Mouse (Mus musculus): ENCODE measurements around the gene 1500009C09Rik.

DNA sequence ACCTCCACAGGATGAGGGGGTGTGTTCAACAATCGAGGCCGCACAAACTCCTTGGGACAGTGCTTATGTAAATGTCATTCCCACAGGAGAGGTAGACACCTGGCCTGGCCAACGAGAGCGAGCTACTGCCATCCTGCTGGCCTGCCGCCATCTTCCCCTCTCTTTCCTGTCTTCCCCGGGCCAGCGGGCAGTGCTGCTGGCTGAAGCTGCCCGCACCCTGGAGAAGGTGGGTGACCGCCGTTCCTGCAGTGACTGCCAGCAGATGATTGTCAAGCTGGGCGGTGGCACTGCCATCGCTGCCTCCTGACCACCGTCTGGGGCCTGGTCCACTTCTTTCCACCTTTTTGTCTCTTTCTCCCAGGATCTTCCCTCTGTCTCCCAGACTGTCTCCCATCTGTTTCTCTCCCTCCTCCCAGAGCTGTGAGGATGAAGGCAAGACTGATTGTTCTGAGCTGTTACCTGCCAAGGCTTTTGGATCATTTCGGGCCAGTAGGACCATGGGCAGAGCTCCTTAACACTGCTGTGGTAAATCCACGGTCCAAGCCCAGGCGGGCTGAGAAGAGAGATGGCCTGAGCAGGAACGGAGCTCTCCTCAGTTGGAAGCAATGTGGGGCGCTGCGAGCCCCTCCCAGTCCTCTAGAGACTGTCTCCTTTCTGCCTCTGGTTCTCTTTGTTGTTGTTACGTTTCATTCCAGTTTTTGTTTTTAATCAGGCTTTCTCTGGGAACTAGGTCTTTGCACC is 48.4 kb upstream of the 1500009C09Rik start:
- TF ChIP-seq EP300 (IDR thresholded peaks at IDR 0.05) (no peak), CTCF (IDR thresholded peaks at IDR 0.05) (no peak)

Data from lung, postnatal 0 days (tissue).